Mouse (Mus musculus): ENCODE data around the gene Slc35f1. TPM values are rescaled to one million over a fixed set of nuclear protein-coding genes. Genes with fewer than 3 reads are reported as not detected.

Gene Slc35f1
- total RNA-seq, 2 experiments from 2014 or later = 0.38 to 0.46 TPM

GRCm38 (mm10) chr10:53101412-53101811, 411.1 kb downstream of the Slc35f1 start:
- DNase-seq = no peak

- DNase-seq = no peak
Observed at GRCm38 (mm10) chr10:53102423-53102822, 412.1 kb downstream of the Slc35f1 start.

GRCm38 (mm10) chr10:53115028-53115427, 424.7 kb downstream of the Slc35f1 start:
- no peak for DNase-seq

GRCm38 (mm10) chr10:53115673-53116398, 425.5 kb downstream of the Slc35f1 start:
- DNase-seq = no peak

- no peak for DNase-seq
Observed at GRCm38 (mm10) chr10:53120608-53121007, 430.3 kb downstream of the Slc35f1 start.

GRCm38 (mm10) chr10:53124365-53124764, 434.0 kb downstream of the Slc35f1 start:
- DNase-seq = no peak

GRCm38 (mm10) chr10:53132707-53133106, 442.4 kb downstream of the Slc35f1 start:
- no peak for DNase-seq

- DNase-seq = no peak
Observed at GRCm38 (mm10) chr10:53150321-53150720, 460.0 kb downstream of the Slc35f1 start.

GRCm38 (mm10) chr10:53150916-53151315, 460.6 kb downstream of the Slc35f1 start:
- no peak for DNase-seq

GRCm38 (mm10) chr10:53156374-53156773, 466.0 kb downstream of the Slc35f1 start:
- no peak for DNase-seq

GRCm38 (mm10) chr10:53157740-53158139, 467.4 kb downstream of the Slc35f1 start:
- no peak for DNase-seq

Data from gastrocnemius, postnatal 25 days (tissue).